Mouse (Mus musculus): Measurements from ENCODE around the gene Trnau1ap.

DNA sequence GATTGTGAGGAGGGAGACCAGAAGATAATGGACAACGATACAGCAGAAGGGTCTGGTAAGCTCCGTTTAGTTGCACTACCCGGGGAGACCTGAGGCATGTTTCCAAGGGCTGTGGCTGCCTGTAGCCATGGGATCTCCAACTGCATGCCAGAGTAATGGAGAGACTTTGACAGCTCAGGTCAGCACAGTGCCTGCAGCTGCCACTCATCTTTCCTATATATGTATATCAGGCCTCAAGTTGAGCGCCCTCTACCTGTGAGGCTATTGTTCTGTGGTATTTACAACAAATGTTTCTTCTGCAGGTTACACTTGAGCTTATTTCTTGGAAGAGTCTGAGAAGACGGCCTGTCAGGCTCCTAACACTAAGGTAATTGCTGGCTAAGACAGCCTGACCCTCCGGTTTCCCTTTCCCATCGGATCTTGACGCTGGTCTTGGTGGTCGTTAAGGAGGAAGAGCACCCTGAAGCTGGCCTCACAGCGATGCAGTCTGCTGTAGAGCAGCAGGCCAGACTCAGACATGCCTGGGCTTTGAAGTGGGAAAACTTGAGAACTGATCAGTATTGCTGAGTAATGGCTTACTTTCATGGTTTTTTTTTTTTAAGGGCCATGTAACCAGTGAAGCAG lies 19.4 kb downstream of the Trnau1ap start:
- TF ChIP-seq CTCF (conservative IDR thresholded peaks at IDR 0.05; ENCODE audit: low read length) (peak; percentile 44), POU5F1 (IDR thresholded peaks at IDR 0.05; ENCODE audit: borderline replicate concordance, low read length) (no peak), NANOG (IDR thresholded peaks at IDR 0.05; ENCODE audit: borderline replicate concordance, low read length) (no peak)

Data from E14TG2a.4 (cell line).